Comparison of ENCODE assay signal across 23 mouse cellular contexts in genomic region chr13:38522056-38522654, GRCm38 (mm10). TPM values are rescaled to one million over a fixed set of nuclear protein-coding genes. Genes with fewer than 3 reads are reported as not detected.
A peak's percentile ranks its signal among the peaks of the same experiment; 100 is the strongest.
DNase-seq lines count a peak whose midpoint lies in the region; ATAC-seq and TF ChIP-seq lines count a peak whose summit lies in the region.
"Had no signal": no experiment of that assay in that cellular context is flagged by ENCODE, and none has a peak within 500 bp of the region (broad histone marks: within the 10 kb centered on the region; RNA-seq: fewer than 3 reads in every experiment).

No protein-coding gene starts in this region.

- peak; percentile 37 for DNase-seq in lung, embryonic 14.5 days
- DNase-seq in lung, postnatal 14 days = no peak
- peak; percentile 80 for DNase-seq in A20 (ENCODE audit: low read depth, low spot score)
- DNase-seq in urinary bladder, postnatal 14 days (ENCODE audit: low spot score) = no peak
- no peak for DNase-seq in kidney, adult 2 months
- no peak for DNase-seq in B cell, adult 2 months
- DNase-seq: adrenal gland, postnatal 14 days; cerebellum, postnatal 10 days; forebrain, postnatal 0 days; heart, postnatal 14 days; layer of hippocampus, adult 9-11 months; thymus, adult 18-20 months; thymus, postnatal 36 days had no signal

- no peaks in the 10 kb centered on the region for H3K9me3 ChIP-seq in lung, embryonic 14.5 days (ENCODE audit: low read depth, low read length)
- H3K9me3 ChIP-seq in stomach, embryonic 14.5 days (ENCODE audit: control insufficient read depth, low read depth, low read length) = no peaks in the 10 kb centered on the region
- H3K9me3 ChIP-seq: heart, embryonic 13.5 days; kidney, embryonic 15.5 days; liver, embryonic 15.5 days; megakaryocyte, embryonic 14.5 days; midbrain, embryonic 13.5 days had no signal

- no peak for TF ChIP-seq CTCF in lung, embryonic 14.5 days (IDR thresholded peaks at IDR 0.05; ENCODE audit: low read depth)
- no peak for TF ChIP-seq CTCF in kidney, adult 2 months (conservative IDR thresholded peaks at IDR 0.05; ENCODE audit: insufficient read depth, insufficient read length, low read depth, low read length)

- no peak overlapping the region for H3K9ac ChIP-seq in lung, embryonic 14.5 days
- H3K9ac ChIP-seq in stomach, embryonic 14.5 days (replicated peaks; ENCODE audit: low read depth, low read length) = no peak overlapping the region
- H3K9ac ChIP-seq: forebrain, postnatal 0 days; kidney, embryonic 15.5 days; liver, embryonic 15.5 days; midbrain, embryonic 13.5 days had no signal

- H3K4me3 ChIP-seq in lung, embryonic 14.5 days (ENCODE audit: low read depth, low read length) = no peak overlapping the region
- H3K4me3 ChIP-seq in stomach, embryonic 14.5 days (ENCODE audit: low read depth, low read length) = no peak overlapping the region
- H3K4me3 ChIP-seq in kidney, adult 2 months (ENCODE audit: insufficient read depth, low read depth, low read length) = no peak overlapping the region
- H3K4me3 ChIP-seq: heart, embryonic 13.5 days; kidney, embryonic 15.5 days; left cerebral cortex, adult 2 months; liver, embryonic 15.5 days; megakaryocyte, embryonic 14.5 days; midbrain, embryonic 13.5 days had no signal

- no peak for ATAC-seq in lung, embryonic 14.5 days (ENCODE audit: insufficient read depth)
- peak; percentile 75 for ATAC-seq in granulocyte monocyte progenitor cell, adult 5-6 weeks (replicated peaks; ENCODE audit: poor library complexity, severe bottlenecking)
- ATAC-seq in stomach, embryonic 14.5 days (ENCODE audit: insufficient number of reproducible peaks, insufficient read depth, low FRiP score, low read depth) = no peak
- ATAC-seq: forebrain, postnatal 0 days; hindbrain, postnatal 0 days; intestine, embryonic 16.5 days; midbrain, embryonic 13.5 days had no signal

- 65% methylated on average over 4 of the region's 4 CpGs for whole genome bisulfite sequencing in lung, embryonic 14.5 days
- 56% methylated on average over 4 of the region's 4 CpGs for WGBS in stomach, embryonic 14.5 days
- WGBS in kidney, adult 2 months = 68% methylated on average over 4 of the region's 4 CpGs

- peaks cover 22% of the 10 kb centered on the region for H3K4me1 ChIP-seq in lung, embryonic 14.5 days (ENCODE audit: insufficient read depth)
- H3K4me1 ChIP-seq in stomach, embryonic 14.5 days (ENCODE audit: control insufficient read depth, insufficient read depth, low read length) = peaks cover 18% of the 10 kb centered on the region
- peaks cover 7% of the 10 kb centered on the region for H3K4me1 ChIP-seq in kidney, adult 2 months (ENCODE audit: control insufficient read depth, insufficient read depth, low read length)

- H3K36me3 ChIP-seq in lung, embryonic 14.5 days (ENCODE audit: insufficient read depth) = peaks cover 61% of the 10 kb centered on the region
- peaks cover 44% of the 10 kb centered on the region for H3K36me3 ChIP-seq in stomach, embryonic 14.5 days (ENCODE audit: control insufficient read depth, insufficient read depth, low read length)
- H3K36me3 ChIP-seq in kidney, adult 2 months (ENCODE audit: control insufficient read depth, insufficient read depth, low read length) = no peaks in the 10 kb centered on the region; the same call in none of the 2 replicates

- no peak overlapping the region for H3K4me2 ChIP-seq in lung, embryonic 14.5 days
- H3K4me2 ChIP-seq in stomach, embryonic 14.5 days (replicated peaks; ENCODE audit: low read depth, low read length) = no peak overlapping the region
- H3K4me2 ChIP-seq: heart, embryonic 13.5 days; kidney, embryonic 15.5 days; liver, embryonic 15.5 days; midbrain, embryonic 13.5 days had no signal

- peak overlapping the region; percentile 50 for H3K27ac ChIP-seq in lung, embryonic 14.5 days (ENCODE audit: low read depth)
- peak overlapping the region; percentile 55; the same call in 1 of the 2 replicates for H3K27ac ChIP-seq in stomach, embryonic 14.5 days (ENCODE audit: low read length)
- no peak overlapping the region for H3K27ac ChIP-seq in kidney, adult 2 months (ENCODE audit: insufficient read depth, low read depth, low read length)
- H3K27ac ChIP-seq: heart, embryonic 13.5 days; hindbrain, postnatal 0 days; kidney, embryonic 15.5 days; left cerebral cortex, adult 2 months; liver, embryonic 15.5 days; midbrain, embryonic 13.5 days had no signal

- no peaks in the 10 kb centered on the region for H3K27me3 ChIP-seq in lung, embryonic 14.5 days (ENCODE audit: insufficient read depth, low read length)
- H3K27me3 ChIP-seq in stomach, embryonic 14.5 days (ENCODE audit: control insufficient read depth, insufficient read depth, low read length) = no peaks in the 10 kb centered on the region
- H3K27me3 ChIP-seq in kidney, adult 2 months (replicated peaks; ENCODE audit: control insufficient read depth, insufficient read depth, low read length) = no peaks in the 10 kb centered on the region
- H3K27me3 ChIP-seq: heart, embryonic 13.5 days; kidney, embryonic 15.5 days; liver, embryonic 15.5 days; megakaryocyte, embryonic 14.5 days; midbrain, embryonic 13.5 days had no signal

- TF ChIP-seq POLR2A in kidney, adult 2 months (IDR thresholded peaks at IDR 0.05; ENCODE audit: low read depth, low read length) = no peak

RNA-seq across cellular contexts. Expression of gene Txndc5, which starts 6.5 kb away (rescaled TPM):
- polyA plus RNA-seq in lung, embryonic 14.5 days (2014; fragmentation: Nextera tagmentation; extraction: Ambion mirVana) = 290 and 295 TPM in 2 replicates
- 98.6 and 101 TPM in 2 replicates for total RNA-seq in granulocyte monocyte progenitor cell, adult 5-6 weeks (2014; fragmentation: Nextera tagmentation)
- total RNA-seq in granulocyte monocyte progenitor cell, adult 5-6 weeks (2017) = 71.0 and 81.4 TPM in 2 replicates
- 237 and 263 TPM in 2 replicates for polyA plus RNA-seq in stomach, embryonic 14.5 days (2014; fragmentation: Nextera tagmentation; extraction: Ambion mirVana)
- polyA plus RNA-seq in kidney, adult 2 months (2012; rRNA removed) = 91.3 and 109 TPM in 2 replicates

Comparison
In these comparisons a context has a peak if more than half of its experiments do, and no peak if none do; other contexts are left out.
1. DNase-seq: peak in lung, embryonic 14.5 days (single experiment) and A20 (single experiment); none in lung, postnatal 14 days (single experiment), urinary bladder, postnatal 14 days (single experiment), kidney, adult 2 months (single experiment) and B cell, adult 2 months (0 of 2).